Mouse (Mus musculus) kidney, embryonic 16.5 days (tissue): ENCODE measurements around the gene Rsph10b. TPM values are rescaled to one million over a fixed set of nuclear protein-coding genes. Genes with fewer than 3 reads are reported as not detected.
A peak's percentile ranks its signal among the peaks of the same experiment; 100 is the strongest.

Experiments used
- ATAC-seq: fragments of 200-750 bp; cut with Nextera tagmentation; 2 replicates; pipeline ENCODE4 v1.8.0; 2017; ENCODE audit warnings: moderate TSS enrichment; ENCODE audit not compliant: low FRiP score, low TSS enrichment
- H3K27ac ChIP-seq: fragments of 300-500 bp; sonication (generic); 2 replicates; pipeline ENCODE4 v1.5.1; 2014; ENCODE audit warnings: low read length
- H3K27me3 ChIP-seq: fragments of 300-500 bp; sonication (generic); 2 replicates; pipeline ENCODE4 v1.6.1; 2014; ENCODE audit warnings: low read length, control low read depth, mixed read lengths; ENCODE audit not compliant: insufficient read depth
- H3K36me3 ChIP-seq: fragments of 300-500 bp; sonication (generic); 2 replicates; pipeline ENCODE4 v1.6.1; 2014; ENCODE audit warnings: low read length, control low read depth, mixed read lengths; ENCODE audit not compliant: insufficient read depth
- H3K4me1 ChIP-seq: fragments of 300-500 bp; sonication (generic); 2 replicates; pipeline ENCODE4 v1.6.1; 2014; ENCODE audit warnings: low read length, control low read depth, mixed read lengths; ENCODE audit not compliant: insufficient read depth
- H3K4me2 ChIP-seq: fragments of 300-500 bp; sonication (generic); replicated peaks from 2 replicates; pipeline ENCODE4 v1.6.1; 2014; ENCODE audit warnings: low read depth, low read length
- H3K4me3 ChIP-seq: fragments of 300-500 bp; sonication (generic); 2 replicates; pipeline ENCODE4 v1.5.1; 2014; ENCODE audit warnings: mild to moderate bottlenecking, low read length
- H3K9ac ChIP-seq: fragments of 300-500 bp; sonication (generic); replicated peaks from 2 replicates; pipeline ENCODE4 v1.6.1; 2014; ENCODE audit warnings: low read length
- H3K9me3 ChIP-seq: fragments of 300-500 bp; sonication (generic); 2 replicates; pipeline ENCODE4 v1.6.1; 2016; ENCODE audit warnings: low read length, control low read depth
- WGBS: fragments of 180-500 bp; shearing (Covaris S2); extraction: QIAGEN DNeasy Blood & Tissue Kit; methylation state at CpG from one replicate; pipeline ENCODE4 v1.1.7; 2014; 5-methylcytosine and 5-hydroxymethylcytosine counted together
- polyA plus RNA-seq: library from polyadenylated mRNA; unstranded; fragments of >200 nt; fragmentation: Nextera tagmentation; extraction: Ambion mirVana; gene quantifications from 2 replicates; pipeline ENCODE4 v1.2.1, GENCODE M21; 2015

Gene Rsph10b
- polyA plus RNA-seq, 1 experiment from 2014 or later, result 0.45 TPM

DNA sequence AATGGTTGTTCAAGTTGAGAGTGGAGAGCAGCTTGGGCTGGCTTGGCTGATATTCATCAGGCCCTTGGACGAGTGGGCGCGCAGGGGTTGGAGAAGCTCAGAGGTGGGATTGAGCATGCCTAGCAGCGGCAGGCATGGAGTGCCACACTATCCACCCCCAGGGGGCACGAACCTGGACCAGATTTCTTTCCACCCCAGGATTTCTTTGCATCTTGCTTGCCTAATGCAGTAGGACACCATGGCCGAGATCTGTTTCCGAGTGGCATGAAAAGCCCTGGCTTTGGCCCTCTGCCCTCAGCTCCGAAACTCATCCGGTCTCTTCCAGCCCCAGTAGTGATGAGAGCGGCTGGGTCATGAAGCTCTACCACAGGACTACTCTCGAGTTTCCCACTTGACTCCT lies 579 bp downstream of the Rsph10b start:
- no peaks in the 10 kb centered on the region for H3K4me1 ChIP-seq
- H3K9ac ChIP-seq, result no peak overlapping the region
- H3K4me3 ChIP-seq, result no peak overlapping the region
- no peaks in the 10 kb centered on the region for H3K9me3 ChIP-seq
- H3K27ac ChIP-seq, result no peak overlapping the region
- 90% methylated on average over 11 of the region's 11 CpGs for WGBS
- no peaks in the 10 kb centered on the region for H3K27me3 ChIP-seq
- H3K36me3 ChIP-seq, result peaks cover 25% of the 10 kb centered on the region
- no peak overlapping the region for H3K4me2 ChIP-seq
- ATAC-seq, result no peak

DNA sequence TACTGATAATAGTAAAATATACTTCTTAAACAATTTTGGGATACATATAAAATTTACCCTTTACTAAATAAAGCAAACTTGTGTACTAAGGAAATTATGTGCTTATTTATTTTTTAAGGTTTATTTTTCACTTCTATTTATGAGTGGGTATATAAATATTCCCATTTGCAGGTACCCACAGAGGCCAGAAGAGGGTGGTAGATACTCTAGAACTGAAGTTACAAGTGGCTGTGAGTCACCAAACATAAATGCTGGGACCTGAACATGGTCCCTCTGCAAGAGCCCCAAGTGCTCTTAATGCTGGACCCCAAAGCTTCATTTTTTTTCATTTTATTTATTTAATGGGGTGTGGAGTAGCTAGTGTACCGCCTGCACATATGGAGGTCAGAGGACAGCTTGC lies 1.0 kb downstream of the Rsph10b start:
- H3K4me3 ChIP-seq, result no peak overlapping the region
- WGBS, result 76% methylated on average over 1 of the region's 1 CpGs
- H3K4me2 ChIP-seq, result no peak overlapping the region
- H3K27me3 ChIP-seq, result no peaks in the 10 kb centered on the region
- H3K9ac ChIP-seq, result no peak overlapping the region
- ATAC-seq, result no peak
- H3K27ac ChIP-seq, result no peak overlapping the region
- H3K9me3 ChIP-seq, result no peaks in the 10 kb centered on the region
- no peaks in the 10 kb centered on the region for H3K4me1 ChIP-seq
- peaks cover 22% of the 10 kb centered on the region for H3K36me3 ChIP-seq

DNA sequence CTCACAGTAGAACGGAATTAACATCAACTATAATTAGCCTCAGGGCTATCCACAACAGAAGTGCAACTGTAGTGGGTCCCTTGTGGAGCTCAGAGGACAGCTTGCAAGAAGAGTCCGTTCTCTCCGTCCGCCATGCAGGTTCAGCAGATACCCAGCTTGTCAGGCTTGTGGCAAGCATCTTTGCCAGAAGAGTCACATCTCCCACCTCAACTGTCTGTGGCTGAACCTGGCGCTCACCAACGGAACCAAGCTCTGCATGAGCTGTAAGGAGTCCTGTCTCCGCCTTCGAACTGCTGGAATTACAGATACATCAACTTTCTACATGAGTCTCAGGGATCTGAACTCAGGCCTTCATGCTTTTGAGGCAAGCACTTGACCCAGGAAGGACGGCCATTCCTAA lies 3.3 kb downstream of the Rsph10b start:
- 0 out of 2 replicates have a peak, but pooled peaks cover 5% of the 10 kb centered on the region for H3K36me3 ChIP-seq
- H3K4me2 ChIP-seq, result no peak overlapping the region
- no peak overlapping the region for H3K9ac ChIP-seq
- 87% methylated on average over 9 of the region's 9 CpGs for WGBS
- H3K27me3 ChIP-seq, result no peaks in the 10 kb centered on the region
- no peak for ATAC-seq
- no peak overlapping the region for H3K4me3 ChIP-seq
- no peaks in the 10 kb centered on the region for H3K9me3 ChIP-seq
- no peaks in the 10 kb centered on the region for H3K4me1 ChIP-seq
- H3K27ac ChIP-seq, result no peak overlapping the region

DNA sequence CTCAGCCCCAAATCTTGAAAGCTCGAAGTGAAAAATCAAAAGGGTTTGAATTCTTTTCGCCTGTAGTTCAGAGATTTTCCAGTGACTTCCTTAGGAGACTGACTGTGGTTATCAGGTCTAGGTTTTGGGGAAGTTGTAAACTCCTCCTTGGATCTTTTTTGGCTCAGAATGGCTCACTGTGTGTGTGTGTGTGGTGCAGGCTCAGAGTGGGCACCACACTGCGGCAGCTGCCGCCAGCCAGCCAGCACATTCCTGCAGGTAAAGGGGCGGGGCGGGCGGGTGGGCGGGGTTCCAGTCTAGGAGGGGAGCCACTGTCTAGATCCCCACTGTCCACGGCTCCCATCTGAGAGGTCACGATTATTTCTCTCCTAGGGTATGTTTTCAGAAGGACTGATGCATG lies 8.8 kb downstream of the Rsph10b start:
- peak overlapping the region; percentile 30; the same call in 1 of the 2 replicates for H3K4me2 ChIP-seq
- no peak overlapping the region for H3K4me3 ChIP-seq
- no peaks in the 10 kb centered on the region for H3K9me3 ChIP-seq
- H3K27me3 ChIP-seq, result no peaks in the 10 kb centered on the region
- no peaks in the 10 kb centered on the region for H3K36me3 ChIP-seq
- H3K27ac ChIP-seq, result no peak overlapping the region
- 13% methylated on average over 10 of the region's 10 CpGs for WGBS
- 0 out of 2 replicates have a peak, but pooled peaks have one; percentile 35 for ATAC-seq
- H3K4me1 ChIP-seq, result no peaks in the 10 kb centered on the region
- H3K9ac ChIP-seq, result no peak overlapping the region

DNA sequence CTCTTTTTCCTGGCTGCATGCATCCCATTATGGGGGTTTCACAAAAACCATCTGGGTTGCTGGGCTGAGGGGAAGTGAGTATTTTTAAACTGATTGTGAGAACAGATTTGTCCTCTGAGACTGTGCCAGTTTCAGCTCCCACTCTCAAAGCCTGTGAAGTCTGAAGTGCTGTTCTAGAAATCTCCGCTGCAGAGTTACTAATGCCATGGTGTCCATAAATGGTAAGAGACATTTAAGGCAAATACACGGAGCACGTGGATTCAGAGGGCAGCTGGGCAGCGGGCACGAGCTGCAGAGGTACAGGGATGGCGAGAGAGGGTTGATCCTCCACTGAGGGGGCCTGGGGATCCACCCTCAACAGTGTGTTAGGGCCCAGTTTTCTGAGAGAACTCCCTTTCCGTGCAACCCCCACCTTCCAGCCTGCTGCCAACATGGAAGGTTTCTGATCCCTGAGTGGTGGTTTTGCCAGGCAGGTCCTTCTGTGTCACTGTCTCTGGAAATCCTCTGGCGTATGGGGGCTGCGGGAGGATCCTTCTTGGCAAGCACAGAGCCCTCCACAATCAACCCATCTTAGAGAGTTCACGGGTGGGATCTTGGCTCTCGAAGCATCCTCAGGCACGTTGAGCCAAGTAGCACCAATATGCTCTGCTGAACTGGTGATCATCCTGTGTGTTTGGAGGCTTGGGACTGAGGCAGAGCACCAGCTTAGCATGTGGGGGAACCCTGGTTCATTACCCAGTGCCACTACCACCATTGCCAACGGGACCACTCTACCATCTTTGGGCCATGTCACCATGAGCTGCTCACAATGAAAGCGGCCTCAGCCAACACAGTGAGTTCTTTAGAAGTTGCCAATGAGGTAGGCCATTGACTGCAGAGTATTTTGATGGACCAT lies 10.6 kb downstream of the Rsph10b start:
- Histone ChIP-seq H3K4me1 (no peaks in the 10 kb centered on the region), H3K27ac (no peak overlapping the region), H3K4me2 (no peak overlapping the region), H3K27me3 (no peaks in the 10 kb centered on the region), H3K9ac (no peak overlapping the region), H3K9me3 (no peaks in the 10 kb centered on the region), H3K36me3 (no peaks in the 10 kb centered on the region), H3K4me3 (no peak overlapping the region)
- no peak for ATAC-seq
- 90% methylated on average over 14 of the region's 14 CpGs for WGBS

DNA sequence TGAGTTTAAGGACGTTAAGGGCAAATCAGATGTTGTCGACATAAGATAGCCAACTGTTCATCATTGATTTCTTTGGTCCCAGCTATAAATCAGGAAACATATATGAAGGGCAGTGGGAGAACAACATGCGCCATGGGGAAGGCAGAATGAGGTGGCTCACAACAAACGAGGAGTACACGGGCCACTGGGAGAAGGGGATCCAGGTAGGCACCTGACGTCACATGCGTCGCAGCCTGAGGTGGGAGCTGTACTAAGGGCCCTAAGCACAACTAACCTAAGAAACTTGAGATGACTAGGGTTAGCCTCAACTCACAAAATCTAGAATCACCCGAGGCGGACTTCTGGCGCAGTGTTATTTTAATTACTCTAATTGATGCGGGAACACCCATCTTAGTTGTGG lies 15.5 kb downstream of the Rsph10b start:
- Histone ChIP-seq H3K9ac (no peak overlapping the region), H3K27me3 (no peaks in the 10 kb centered on the region), H3K36me3 (no peaks in the 10 kb centered on the region), H3K27ac (no peak overlapping the region), H3K4me1 (0 out of 2 replicates have a peak, but pooled peaks cover 4% of the 10 kb centered on the region), H3K9me3 (no peaks in the 10 kb centered on the region), H3K4me3 (no peak overlapping the region), H3K4me2 (no peak overlapping the region)
- 85% methylated on average over 12 of the region's 12 CpGs for WGBS
- ATAC-seq, result no peak

DNA sequence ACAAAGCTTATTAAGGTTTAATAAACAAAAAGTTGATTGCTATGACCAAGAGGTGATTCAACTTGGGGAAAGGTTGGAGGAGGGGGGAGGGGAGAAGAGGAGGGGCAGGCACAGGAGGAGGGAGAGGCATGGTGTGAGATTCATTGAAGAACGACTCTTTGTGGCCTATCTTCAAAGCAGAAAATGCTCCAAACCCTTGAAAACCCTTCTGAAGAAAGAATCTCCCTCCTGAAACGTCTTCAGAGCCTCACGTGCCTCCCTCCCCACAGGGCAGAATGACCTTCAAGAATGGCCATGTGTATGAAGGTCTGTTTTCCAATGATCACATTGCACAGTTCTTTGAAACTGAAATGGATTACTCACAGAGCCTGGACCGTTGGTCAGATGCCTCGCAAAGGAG lies 17.2 kb downstream of the Rsph10b start:
- 40% methylated on average over 5 of the region's 5 CpGs for WGBS
- ATAC-seq, result no peak
- H3K4me1 ChIP-seq, result 0 out of 2 replicates have a peak, but pooled peaks cover 4% of the 10 kb centered on the region
- no peak overlapping the region for H3K27ac ChIP-seq
- no peak overlapping the region for H3K9ac ChIP-seq
- no peaks in the 10 kb centered on the region for H3K27me3 ChIP-seq
- H3K4me3 ChIP-seq, result no peak overlapping the region
- no peaks in the 10 kb centered on the region for H3K36me3 ChIP-seq
- no peak overlapping the region for H3K4me2 ChIP-seq
- no peaks in the 10 kb centered on the region for H3K9me3 ChIP-seq

DNA sequence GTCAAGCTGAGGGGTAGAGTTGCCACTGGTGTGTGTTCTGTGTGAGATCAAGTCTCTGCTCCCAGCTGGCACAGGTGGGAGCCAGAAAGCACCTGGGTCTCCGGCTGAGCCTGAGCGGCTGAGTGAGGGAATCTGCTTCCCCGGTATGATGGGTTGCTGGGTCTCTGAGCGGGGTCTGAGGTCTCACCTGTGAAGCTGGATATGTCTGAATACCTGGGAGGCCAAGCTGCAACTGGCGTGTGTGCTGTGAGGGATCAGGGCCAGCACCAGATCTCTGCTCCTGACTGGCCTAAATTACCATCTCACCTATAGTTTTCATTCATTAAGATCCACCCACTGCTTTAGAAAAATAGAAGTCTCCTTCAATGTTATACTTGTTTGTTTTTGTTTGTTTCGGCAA lies 24.3 kb downstream of the Rsph10b start:
- no peak for ATAC-seq
- no peaks in the 10 kb centered on the region for H3K36me3 ChIP-seq
- 90% methylated on average over 6 of the region's 6 CpGs for WGBS

DNA sequence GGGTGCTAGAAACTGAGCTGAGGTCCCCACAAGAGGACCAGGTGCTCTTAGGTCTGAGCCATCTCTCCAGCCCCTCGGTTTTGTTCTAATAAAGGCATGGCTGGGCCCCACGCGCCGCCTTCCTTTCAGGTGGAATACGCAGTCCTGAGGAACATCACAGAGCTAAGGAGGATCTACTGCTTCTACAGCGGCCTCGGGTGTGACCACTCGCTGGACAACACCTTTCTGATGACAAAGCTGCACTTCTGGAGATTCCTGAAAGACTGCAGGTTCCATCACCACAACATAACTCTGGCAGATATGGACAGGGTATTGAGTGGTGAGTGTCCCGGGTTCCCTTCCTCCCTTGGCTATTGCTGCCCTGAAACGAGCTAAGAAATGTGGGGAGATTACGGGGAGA lies 26.7 kb downstream of the Rsph10b start:
- H3K4me1 ChIP-seq, result no peaks in the 10 kb centered on the region
- no peak overlapping the region for H3K27ac ChIP-seq
- H3K9ac ChIP-seq, result no peak overlapping the region
- ATAC-seq, result no peak
- 88% methylated on average over 11 of the region's 11 CpGs for WGBS
- no peaks in the 10 kb centered on the region for H3K27me3 ChIP-seq
- H3K36me3 ChIP-seq, result no peaks in the 10 kb centered on the region
- no peaks in the 10 kb centered on the region for H3K9me3 ChIP-seq
- no peak overlapping the region for H3K4me2 ChIP-seq
- no peak overlapping the region for H3K4me3 ChIP-seq

More for the DNA sequence above, 24.3 kb downstream of the Rsph10b start:
- no peak overlapping the region for H3K4me3 ChIP-seq
- H3K9ac ChIP-seq, result no peak overlapping the region
- H3K4me1 ChIP-seq, result no peaks in the 10 kb centered on the region
- no peak overlapping the region for H3K4me2 ChIP-seq
- no peaks in the 10 kb centered on the region for H3K9me3 ChIP-seq
- no peak overlapping the region for H3K27ac ChIP-seq
- H3K27me3 ChIP-seq, result no peaks in the 10 kb centered on the region

DNA sequence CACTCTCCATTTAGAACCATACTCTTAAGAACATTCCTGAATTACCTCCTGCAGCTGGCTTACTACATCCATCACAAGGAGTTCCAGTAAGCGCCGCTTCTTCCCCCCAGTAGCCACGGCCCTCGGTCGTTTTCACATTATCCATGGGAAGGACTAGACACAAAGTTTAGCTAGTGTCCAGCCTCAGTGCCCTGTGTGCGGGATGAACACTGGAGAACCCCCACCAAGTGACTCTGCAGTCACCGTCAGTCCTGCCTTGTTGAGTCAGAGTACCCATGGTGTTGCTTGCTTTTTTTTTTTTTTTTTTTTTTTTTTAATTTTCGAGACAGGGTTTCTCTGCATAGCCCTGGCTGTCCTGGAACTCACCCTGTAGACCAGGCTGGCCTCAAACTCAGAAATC lies 28.3 kb downstream of the Rsph10b start:
- no peak for ATAC-seq
- Histone ChIP-seq H3K4me3 (no peak overlapping the region), H3K4me1 (no peaks in the 10 kb centered on the region), H3K27me3 (no peaks in the 10 kb centered on the region), H3K9me3 (no peaks in the 10 kb centered on the region), H3K27ac (no peak overlapping the region), H3K9ac (no peak overlapping the region), H3K36me3 (no peaks in the 10 kb centered on the region), H3K4me2 (no peak overlapping the region)
- WGBS, result 87% methylated on average over 8 of the region's 8 CpGs
